Mouse (Mus musculus) gastrocnemius, postnatal 14 days (tissue): Measurements from ENCODE around the gene Diexf. TPM values are rescaled to one million over a fixed set of nuclear protein-coding genes. Genes with fewer than 3 reads are reported as not detected.

Experiments
- total RNA-seq, 2 experiments: library from RNA; stranded (reverse); gene quantifications; 2 replicates each; pipeline ENCODE4 v1.2.3; 2021

Diexf gene
- total RNA-seq, 2 experiments from 2014 or later, result 7.2 to 9.5 TPM

Other genes with a start within 250 kb of the Diexf start
- gene Syt14, start 94.5 kb downstream of the Diexf start, total RNA-seq, result under 1 TPM; 0.18 to 0.31 TPM
- gene Irf6, start 22.8 kb upstream of the Diexf start, total RNA-seq, result 1 to 10 TPM; 1.6 to 2.0 TPM
- 1 to 10 TPM; 2.3 to 3.2 TPM for gene A130010J15Rik, start 37.8 kb upstream of the Diexf start, total RNA-seq
- gene Traf3ip3, start 71.4 kb upstream of the Diexf start, total RNA-seq, result 1 to 10 TPM; 6.0 to 8.4 TPM
- 1 to 10 TPM in 1 of 2 experiments, under 1 TPM in 1; 0.80 to 1.4 TPM for gene Lamb3, start 77.4 kb upstream of the Diexf start, total RNA-seq
- 1 to 10 TPM; 5.7 to 7.0 TPM for gene Hsd11b1, start 133.8 kb upstream of the Diexf start, total RNA-seq
- 10 to 100 TPM; 16.7 to 25.3 TPM for gene G0s2, start 142.9 kb upstream of the Diexf start, total RNA-seq
- under 1 TPM; 0.18 to 0.33 TPM for gene Camk1g, start 240.0 kb upstream of the Diexf start, total RNA-seq